Mouse (Mus musculus) embryonic facial prominence, embryonic 15.5 days (tissue): ENCODE measurements at regions not wholly inside any gene's neighbourhood (a gene's known extent, or its start where the extent isn't known, plus 50 kb on each side); places are given as distances from the start of the nearest gene placed in this dataset.
A peak's percentile ranks its signal among the peaks of the same experiment; 100 is the strongest.

ENCODE experiments used
- ATAC-seq: fragments of 200-750 bp; cut with Nextera tagmentation; 2 replicates; pipeline ENCODE4 v1.8.0; 2017; ENCODE audit warnings: low read depth, moderate TSS enrichment; ENCODE audit not compliant: insufficient number of reproducible peaks, low FRiP score, low TSS enrichment
- H3K27ac ChIP-seq: fragments of 300-500 bp; sonication (generic); replicated peaks from 2 replicates; pipeline ENCODE4 v1.5.1; 2015; ENCODE audit warnings: mild to moderate bottlenecking, inconsistent platforms
- H3K27me3 ChIP-seq: fragments of 300-500 bp; sonication (generic); 2 replicates; pipeline ENCODE4 v1.6.1; 2015; ENCODE audit warnings: inconsistent platforms
- H3K36me3 ChIP-seq: fragments of 300-500 bp; sonication (generic); 2 replicates; pipeline ENCODE4 v1.6.1; 2015; ENCODE audit warnings: mild to moderate bottlenecking, inconsistent platforms
- H3K4me1 ChIP-seq: fragments of 300-500 bp; sonication (generic); 2 replicates; pipeline ENCODE4 v1.6.1; 2015; ENCODE audit warnings: inconsistent platforms
- H3K4me2 ChIP-seq: fragments of 300-500 bp; sonication (generic); replicated peaks from 2 replicates; pipeline ENCODE4 v1.6.1; 2015; ENCODE audit warnings: mild to moderate bottlenecking, inconsistent platforms
- H3K4me3 ChIP-seq: fragments of 300-500 bp; sonication (generic); replicated peaks from 2 replicates; pipeline ENCODE4 v1.5.1; 2015; ENCODE audit warnings: mild to moderate bottlenecking, inconsistent platforms
- H3K9ac ChIP-seq: fragments of 300-500 bp; sonication (generic); 2 replicates; pipeline ENCODE4 v1.6.1; 2015; ENCODE audit warnings: inconsistent platforms
- H3K9me3 ChIP-seq: fragments of 300-500 bp; sonication (generic); replicated peaks from 2 replicates; pipeline ENCODE4 v1.6.1; 2016; ENCODE audit warnings: inconsistent platforms
- WGBS: fragments of 180-500 bp; shearing (Covaris S2); methylation state at CpG from one replicate; pipeline ENCODE4 v1.1.7; 2015; 5-methylcytosine and 5-hydroxymethylcytosine counted together

DNA sequence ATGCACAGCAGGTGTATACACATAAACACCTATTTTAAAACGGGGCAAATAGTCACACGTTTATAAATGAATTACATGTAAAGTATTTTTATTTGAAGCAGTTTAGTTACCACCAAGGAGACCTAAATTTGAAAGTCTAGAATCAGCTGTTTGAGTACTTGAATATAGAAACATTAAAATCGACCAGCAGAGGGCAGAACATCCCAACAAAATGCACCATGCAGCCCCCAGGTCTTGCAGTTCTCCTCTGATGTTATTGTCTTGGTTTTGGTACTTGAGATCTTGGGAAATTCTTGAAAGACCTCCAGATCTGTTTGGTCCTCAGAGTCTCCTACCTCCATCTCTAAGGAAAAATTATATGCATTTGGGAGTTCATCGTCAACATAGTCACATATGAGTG is 656.0 kb downstream of the Rab28 start:
- no peak for ATAC-seq
- no peaks in the 10 kb centered on the region for H3K9me3 ChIP-seq
- WGBS: 29% methylated on average over 4 of the region's 4 CpGs

DNA sequence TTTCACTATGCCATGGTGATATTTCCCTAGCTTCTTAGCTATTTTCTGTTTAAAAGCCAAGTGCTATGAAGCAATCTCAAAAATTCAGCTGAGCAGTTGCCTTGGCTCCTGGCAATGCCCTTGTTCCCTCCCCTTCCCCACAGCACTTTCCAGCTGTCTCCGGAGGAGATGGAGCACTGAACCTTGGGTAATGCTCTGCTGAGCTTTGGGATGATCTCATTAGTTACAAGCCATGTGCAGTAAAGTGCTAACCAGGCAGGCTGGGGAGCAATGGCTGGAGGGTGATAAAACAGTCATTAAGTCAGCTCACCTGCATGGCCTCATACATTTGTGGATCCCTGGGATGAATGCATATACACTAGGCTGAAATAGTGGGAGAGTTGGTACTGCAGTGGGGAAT is 659.4 kb downstream of the Rab28 start:
- Histone ChIP-seq H3K27me3 (no peaks in the 10 kb centered on the region), H3K4me3 (no peak overlapping the region), H3K4me2 (no peak overlapping the region), H3K36me3 (no peaks in the 10 kb centered on the region), H3K27ac (no peak overlapping the region), H3K4me1 (no peaks in the 10 kb centered on the region), H3K9ac (no peak overlapping the region), H3K9me3 (no peaks in the 10 kb centered on the region)
- ATAC-seq: no peak
- WGBS: 25% methylated on average over 1 of the region's 1 CpGs

More for the DNA sequence above, 656.0 kb downstream of the Rab28 start:
- H3K27me3 ChIP-seq: no peaks in the 10 kb centered on the region
- no peak overlapping the region for H3K4me2 ChIP-seq
- no peak overlapping the region for H3K4me3 ChIP-seq
- no peaks in the 10 kb centered on the region for H3K36me3 ChIP-seq
- no peak overlapping the region for H3K27ac ChIP-seq
- no peak overlapping the region for H3K9ac ChIP-seq
- no peaks in the 10 kb centered on the region for H3K4me1 ChIP-seq

DNA sequence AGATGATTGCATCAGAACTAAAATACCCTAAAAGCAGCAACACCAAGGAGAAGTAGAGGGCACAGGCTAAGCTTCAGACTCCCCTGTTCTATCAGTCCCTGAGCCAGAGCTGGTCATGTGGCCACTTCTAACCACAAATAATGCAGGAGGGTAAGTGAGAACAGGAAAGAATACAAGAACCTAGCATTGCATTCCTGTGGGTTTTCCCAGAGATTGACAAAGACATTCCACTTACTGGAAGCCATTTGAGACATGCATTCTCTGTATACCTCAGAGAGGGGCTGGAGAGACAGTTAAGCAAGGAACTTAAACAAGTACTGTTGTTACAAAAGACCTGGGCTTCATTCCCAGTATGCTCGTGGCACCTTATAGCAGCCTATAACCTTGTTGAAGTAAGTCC is 662.7 kb downstream of the Rab28 start:
- Histone ChIP-seq H3K9ac (no peak overlapping the region), H3K4me1 (no peaks in the 10 kb centered on the region), H3K27me3 (no peaks in the 10 kb centered on the region), H3K36me3 (no peaks in the 10 kb centered on the region), H3K27ac (no peak overlapping the region), H3K9me3 (no peaks in the 10 kb centered on the region), H3K4me2 (no peak overlapping the region), H3K4me3 (no peak overlapping the region)
- ATAC-seq: no peak
- 53% methylated on average over 1 of the region's 1 CpGs for WGBS

DNA sequence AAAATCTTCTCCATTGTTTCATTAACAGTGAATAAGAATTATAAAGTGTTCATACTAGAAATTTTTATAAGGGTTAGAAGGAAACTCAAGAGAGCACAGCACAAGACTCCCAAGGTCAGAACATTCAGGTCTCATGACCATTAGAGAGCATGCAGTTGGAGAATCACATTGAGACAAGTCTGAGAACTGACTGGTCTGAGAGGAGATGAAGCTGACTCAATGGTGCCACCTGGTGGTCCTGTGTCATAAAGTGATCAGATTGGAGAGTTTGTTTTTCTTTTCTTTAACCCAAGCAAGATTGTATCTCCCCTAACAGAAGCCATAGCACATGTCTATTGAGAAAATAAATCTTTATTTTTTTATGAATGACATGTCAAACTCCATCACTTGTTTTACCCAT is 663.5 kb downstream of the Rab28 start:
- ATAC-seq: no peak
- H3K4me3 ChIP-seq: no peak overlapping the region
- H3K9me3 ChIP-seq: no peaks in the 10 kb centered on the region

DNA sequence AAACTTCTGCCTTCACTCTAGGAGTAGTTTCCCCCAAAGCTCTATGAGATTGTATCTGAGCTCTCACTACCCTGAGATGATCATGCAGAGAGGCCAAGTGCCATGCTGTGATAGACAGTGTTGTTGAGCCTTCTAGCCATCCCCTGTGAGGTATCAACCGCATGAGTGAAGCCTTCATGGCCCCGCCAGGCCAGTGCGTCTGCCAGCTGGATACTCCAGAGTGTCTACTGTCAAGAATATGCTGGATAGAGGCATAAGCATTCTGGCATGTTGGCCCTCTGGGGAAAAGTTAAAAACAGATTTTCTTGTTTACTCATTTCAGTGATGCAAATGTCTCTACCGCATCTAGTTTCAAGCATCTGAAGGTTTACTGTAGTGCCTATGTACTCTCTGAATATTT is 669.2 kb downstream of the Rab28 start:
- ATAC-seq: no peak
- Histone ChIP-seq H3K27ac (no peak overlapping the region), H3K9me3 (no peaks in the 10 kb centered on the region), H3K4me2 (no peak overlapping the region), H3K9ac (no peak overlapping the region), H3K36me3 (no peaks in the 10 kb centered on the region), H3K4me1 (no peaks in the 10 kb centered on the region), H3K27me3 (no peaks in the 10 kb centered on the region), H3K4me3 (no peak overlapping the region)
- WGBS: 64% methylated on average over 4 of the region's 4 CpGs

More for the DNA sequence above, 663.5 kb downstream of the Rab28 start:
- H3K9ac ChIP-seq: no peak overlapping the region
- no peaks in the 10 kb centered on the region for H3K36me3 ChIP-seq
- H3K27ac ChIP-seq: no peak overlapping the region
- H3K4me1 ChIP-seq: no peaks in the 10 kb centered on the region
- no peaks in the 10 kb centered on the region for H3K27me3 ChIP-seq
- no peak overlapping the region for H3K4me2 ChIP-seq

DNA sequence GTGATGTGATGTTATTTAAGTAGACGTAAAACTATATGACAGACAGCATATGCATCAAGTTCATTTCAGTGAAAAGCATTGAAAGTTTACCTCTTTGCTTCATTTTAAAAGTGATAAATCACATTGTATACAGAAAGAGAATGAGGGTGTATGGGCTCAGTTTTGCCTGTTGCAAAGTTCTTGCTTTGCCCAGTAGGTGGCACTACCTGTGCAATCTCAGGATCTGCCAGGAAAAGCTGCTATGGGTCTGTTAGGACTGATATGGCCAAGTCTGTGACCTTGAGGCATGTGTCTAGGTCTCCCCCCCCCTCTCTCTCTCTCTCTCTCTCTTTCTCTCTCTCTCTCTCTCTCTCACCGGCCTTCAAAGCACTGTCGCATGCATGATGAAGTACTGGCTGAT is 701.3 kb downstream of the Rab28 start:
- H3K9me3 ChIP-seq: no peaks in the 10 kb centered on the region
- ATAC-seq: no peak
- no peaks in the 10 kb centered on the region for H3K4me1 ChIP-seq
- H3K27ac ChIP-seq: no peak overlapping the region
- no peak overlapping the region for H3K4me3 ChIP-seq
- H3K36me3 ChIP-seq: no peaks in the 10 kb centered on the region
- no peaks in the 10 kb centered on the region for H3K27me3 ChIP-seq
- H3K4me2 ChIP-seq: no peak overlapping the region
- WGBS: 64% methylated on average over 3 of the region's 3 CpGs
- no peak overlapping the region for H3K9ac ChIP-seq

DNA sequence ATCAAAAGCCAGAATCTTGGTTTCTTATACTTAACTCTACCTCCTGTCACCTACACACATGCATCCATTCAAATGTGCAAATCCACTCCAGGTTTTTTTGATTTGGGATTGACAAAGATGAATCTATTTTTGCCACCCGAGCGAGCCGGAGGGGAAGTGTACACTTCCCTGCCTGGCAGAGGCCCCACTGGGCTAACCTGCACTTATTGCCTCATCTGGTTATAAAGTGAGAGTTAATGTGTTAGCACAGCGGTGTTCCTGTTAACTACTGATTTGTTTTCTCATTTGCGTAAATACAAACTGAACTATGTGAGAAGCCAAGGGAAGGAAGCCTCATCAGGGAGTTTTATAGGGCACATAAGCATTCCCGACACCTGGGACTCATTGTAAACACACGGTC is 721.4 kb downstream of the Rab28 start:
- Histone ChIP-seq H3K4me1 (no peaks in the 10 kb centered on the region), H3K36me3 (no peaks in the 10 kb centered on the region), H3K27me3 (no peaks in the 10 kb centered on the region), H3K9ac (no peak overlapping the region), H3K27ac (no peak overlapping the region), H3K4me2 (no peak overlapping the region), H3K9me3 (no peaks in the 10 kb centered on the region), H3K4me3 (no peak overlapping the region)
- 57% methylated on average over 7 of the region's 7 CpGs for WGBS
- no peak for ATAC-seq

DNA sequence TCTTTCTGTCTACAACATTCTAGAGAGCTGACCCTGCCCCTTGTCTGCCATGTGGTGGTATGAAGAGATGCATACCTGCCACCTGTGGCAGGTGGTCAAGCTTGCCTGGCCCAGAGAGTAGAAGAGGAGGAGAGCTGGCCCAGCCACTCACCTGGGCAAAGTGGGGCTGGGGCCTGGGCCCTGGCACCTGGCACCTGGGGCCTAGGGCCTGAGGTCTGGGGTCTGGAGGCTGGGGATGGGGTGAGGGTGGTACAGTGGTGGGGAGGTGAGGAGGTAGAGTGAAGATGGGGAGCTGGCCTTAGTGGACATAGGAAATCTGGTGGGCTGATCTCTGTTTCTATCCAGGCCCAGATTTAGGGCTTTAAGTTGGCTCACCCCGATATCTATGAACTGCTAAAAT is 733.1 kb downstream of the Rab28 start:
- no peak overlapping the region for H3K4me3 ChIP-seq
- no peaks in the 10 kb centered on the region for H3K36me3 ChIP-seq
- no peak overlapping the region for H3K27ac ChIP-seq
- H3K9me3 ChIP-seq: no peaks in the 10 kb centered on the region
- no peak overlapping the region for H3K9ac ChIP-seq
- H3K27me3 ChIP-seq: no peaks in the 10 kb centered on the region
- H3K4me2 ChIP-seq: no peak overlapping the region
- ATAC-seq: 0 out of 2 replicates have a peak, but pooled peaks have one; percentile 29
- WGBS: 86% methylated on average over 1 of the region's 1 CpGs
- no peaks in the 10 kb centered on the region for H3K4me1 ChIP-seq

DNA sequence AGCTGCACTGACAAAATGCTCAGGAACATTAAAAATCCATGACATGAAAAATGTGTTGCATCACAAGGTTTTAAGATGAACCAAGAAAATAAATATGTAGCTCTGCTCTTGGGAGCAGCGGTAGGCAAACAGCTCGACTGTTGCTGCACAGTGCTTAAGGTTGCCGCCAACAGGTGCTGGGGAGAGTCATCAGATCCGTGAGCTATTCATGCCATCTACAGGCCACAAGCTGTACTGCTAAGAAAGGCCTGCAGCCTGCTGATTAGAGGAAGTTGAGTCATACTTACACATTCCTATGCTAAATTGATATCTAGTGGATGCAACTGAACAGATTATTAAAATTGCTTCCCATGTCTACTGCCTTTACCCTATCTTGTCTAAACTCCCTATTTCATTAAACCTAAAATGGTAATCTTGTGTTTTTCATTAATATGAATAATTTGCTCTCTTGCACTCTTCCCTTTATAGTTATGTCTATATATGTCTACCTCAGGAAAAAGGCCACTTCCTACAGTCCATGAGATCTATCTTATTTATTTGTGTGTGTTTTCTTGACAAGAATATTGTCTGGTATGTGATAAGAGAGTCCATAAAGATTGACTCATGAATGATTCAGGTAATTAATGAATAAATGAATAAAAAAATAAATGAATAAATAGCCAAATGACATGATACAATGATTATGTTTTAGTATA is 754.9 kb downstream of the Rab28 start:
- no peaks in the 10 kb centered on the region for H3K36me3 ChIP-seq
- H3K27me3 ChIP-seq: no peaks in the 10 kb centered on the region
- no peak overlapping the region for H3K27ac ChIP-seq
- 4% methylated on average over 4 of the region's 4 CpGs for WGBS
- no peaks in the 10 kb centered on the region for H3K9me3 ChIP-seq
- no peak for ATAC-seq
- H3K4me2 ChIP-seq: no peak overlapping the region
- no peak overlapping the region for H3K9ac ChIP-seq
- no peak overlapping the region for H3K4me3 ChIP-seq
- no peaks in the 10 kb centered on the region for H3K4me1 ChIP-seq

DNA sequence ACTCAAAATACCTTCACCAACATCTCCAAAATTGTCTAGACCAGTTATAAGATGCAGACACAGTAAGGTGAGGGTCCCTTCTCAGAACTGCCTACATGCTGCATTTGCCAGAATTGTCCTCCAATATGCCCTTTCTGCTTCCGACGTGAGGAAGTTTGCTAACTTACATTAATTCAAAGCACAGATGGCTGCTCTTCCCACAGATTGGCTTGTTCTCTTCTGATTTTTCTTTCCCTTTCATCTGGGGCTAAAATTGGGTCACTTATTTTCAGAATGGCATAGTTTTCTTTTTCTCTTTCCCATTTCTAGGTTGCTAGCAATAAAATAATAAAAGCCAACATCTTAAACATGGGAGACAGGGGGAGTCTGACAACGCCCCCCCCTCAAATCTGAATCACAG is 778.8 kb downstream of the Rab28 start:
- Histone ChIP-seq H3K27ac (no peak overlapping the region), H3K27me3 (no peaks in the 10 kb centered on the region), H3K4me3 (no peak overlapping the region), H3K9me3 (no peaks in the 10 kb centered on the region), H3K4me2 (no peak overlapping the region), H3K4me1 (no peaks in the 10 kb centered on the region), H3K36me3 (no peaks in the 10 kb centered on the region), H3K9ac (no peak overlapping the region)
- 67% methylated on average over 3 of the region's 3 CpGs for WGBS
- no peak for ATAC-seq

DNA sequence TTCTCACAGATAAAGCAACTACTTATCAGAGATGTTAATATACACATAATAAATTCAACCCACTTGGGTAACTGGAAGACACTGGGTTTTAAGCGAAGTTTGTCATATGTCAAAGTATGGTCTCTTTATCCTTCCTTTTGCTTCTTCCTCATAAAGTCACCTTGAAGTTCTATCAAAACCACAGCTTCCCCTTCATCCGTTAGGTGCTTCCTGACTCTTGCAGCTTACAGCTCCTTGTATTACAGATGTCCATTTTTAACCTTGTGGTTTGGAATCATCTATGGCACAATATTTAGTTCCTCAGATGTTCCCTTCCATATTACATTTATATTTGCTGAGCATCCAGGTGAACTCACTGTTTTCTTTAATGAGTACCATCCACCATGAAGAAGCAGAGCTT is 787.0 kb downstream of the Rab28 start:
- H3K27ac ChIP-seq: no peak overlapping the region
- no peaks in the 10 kb centered on the region for H3K27me3 ChIP-seq
- no peak overlapping the region for H3K4me3 ChIP-seq
- ATAC-seq: no peak
- H3K9ac ChIP-seq: no peak overlapping the region
- no peaks in the 10 kb centered on the region for H3K9me3 ChIP-seq
- H3K4me2 ChIP-seq: no peak overlapping the region
- 76% methylated on average over 2 of the region's 2 CpGs for WGBS
- no peaks in the 10 kb centered on the region for H3K4me1 ChIP-seq
- H3K36me3 ChIP-seq: no peaks in the 10 kb centered on the region

DNA sequence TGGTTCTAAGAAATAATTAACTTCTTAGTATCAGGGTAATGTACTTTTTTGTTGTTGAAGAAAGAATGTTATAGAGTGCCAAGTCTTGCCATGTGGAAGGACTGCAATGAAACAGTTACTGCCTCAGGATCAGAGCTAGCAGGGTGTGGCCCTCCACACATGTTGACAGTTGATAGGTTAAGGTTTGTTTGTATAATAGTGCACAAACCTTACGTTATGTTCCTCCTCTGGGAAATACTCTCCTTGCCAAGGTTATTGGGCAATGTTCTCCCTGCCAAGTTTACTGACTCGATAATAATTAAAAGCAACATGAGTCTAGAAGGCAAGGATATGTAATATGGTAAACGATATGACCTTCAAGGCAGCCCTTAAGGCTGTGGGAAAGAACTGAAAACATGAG is 799.2 kb downstream of the Rab28 start:
- H3K9me3 ChIP-seq: no peaks in the 10 kb centered on the region
- no peak overlapping the region for H3K9ac ChIP-seq
- no peak overlapping the region for H3K27ac ChIP-seq
- no peaks in the 10 kb centered on the region for H3K36me3 ChIP-seq
- no peaks in the 10 kb centered on the region for H3K27me3 ChIP-seq
- no peak for ATAC-seq
- H3K4me2 ChIP-seq: no peak overlapping the region
- no peaks in the 10 kb centered on the region for H3K4me1 ChIP-seq
- 51% methylated on average over 3 of the region's 3 CpGs for WGBS
- no peak overlapping the region for H3K4me3 ChIP-seq
